Mouse (Mus musculus): ENCODE results near the gene Rem2. TPM values are rescaled to one million over a fixed set of nuclear protein-coding genes. Genes with fewer than 3 reads are reported as not detected.

Gene Rem2
- total and polyA plus RNA-seq, 2 experiments, result 0.10 TPM; not detected in 1

- Histone ChIP-seq H3K27ac (replicated peaks; ENCODE audit: insufficient read depth, low read depth, low read length) (no peak overlapping the region), H3K4me3 (ENCODE audit: insufficient read depth, low read depth, low read length) (no peak overlapping the region), H3K4me1 (ENCODE audit: control insufficient read depth, insufficient read depth, low read length) (no peaks in the 10 kb centered on the region), H3K27me3 (ENCODE audit: control insufficient read depth, insufficient read depth, low read length) (no peaks in the 10 kb centered on the region), H3K79me2 (ENCODE audit: control insufficient read depth, insufficient read depth, low read length) (no peaks in the 10 kb centered on the region), H3K36me3 (ENCODE audit: control insufficient read depth, insufficient read depth, low read length) (no peaks in the 10 kb centered on the region), H3K9ac (ENCODE audit: low read depth, low read length) (no peak overlapping the region)
- DNase-seq (ENCODE audit: extremely low read depth, low read depth, low spot score), result no peak
- WGBS, result 70% methylated on average over 2 of the region's 2 CpGs
- no peak for TF ChIP-seq CTCF (IDR thresholded peaks at IDR 0.05; ENCODE audit: low read depth, low read length)
- TF ChIP-seq POLR2A (IDR thresholded peaks at IDR 0.05; ENCODE audit: extremely low read depth, insufficient read depth, low read length), result no peak
These were observed 25.5 kb downstream of the Rem2 start for GRCm38 (mm10) chr14:54501365-54501764.

GRCm38 (mm10) chr14:54503092-54503491, 27.2 kb downstream of the Rem2 start:
- DNase-seq (ENCODE audit: extremely low read depth, low read depth, low spot score), result no peak
- H3K27me3 ChIP-seq (ENCODE audit: control insufficient read depth, insufficient read depth, low read length), result no peaks in the 10 kb centered on the region
- no peak for TF ChIP-seq POLR2A (IDR thresholded peaks at IDR 0.05; ENCODE audit: extremely low read depth, insufficient read depth, low read length)
- no peak for TF ChIP-seq CTCF (IDR thresholded peaks at IDR 0.05; ENCODE audit: low read depth, low read length)
- no peaks in the 10 kb centered on the region for H3K79me2 ChIP-seq (ENCODE audit: control insufficient read depth, insufficient read depth, low read length)
- peaks cover 8% of the 10 kb centered on the region for H3K36me3 ChIP-seq (ENCODE audit: control insufficient read depth, insufficient read depth, low read length)
- 82% methylated on average over 2 of the region's 2 CpGs for WGBS
- H3K9ac ChIP-seq (ENCODE audit: low read depth, low read length), result no peak overlapping the region
- H3K4me3 ChIP-seq (ENCODE audit: insufficient read depth, low read depth, low read length), result no peak overlapping the region
- no peaks in the 10 kb centered on the region for H3K4me1 ChIP-seq (ENCODE audit: control insufficient read depth, insufficient read depth, low read length)
- H3K27ac ChIP-seq (replicated peaks; ENCODE audit: insufficient read depth, low read depth, low read length), result no peak overlapping the region

GRCm38 (mm10) chr14:54509774-54510173, 33.9 kb downstream of the Rem2 start:
- no peaks in the 10 kb centered on the region for H3K4me1 ChIP-seq (ENCODE audit: control insufficient read depth, insufficient read depth, low read length)
- DNase-seq (ENCODE audit: extremely low read depth, low read depth, low spot score), result no peak
- TF ChIP-seq POLR2A (IDR thresholded peaks at IDR 0.05; ENCODE audit: extremely low read depth, insufficient read depth, low read length) (no peak), CTCF (IDR thresholded peaks at IDR 0.05; ENCODE audit: low read depth, low read length) (no peak)
- no peak overlapping the region for H3K27ac ChIP-seq (replicated peaks; ENCODE audit: insufficient read depth, low read depth, low read length)
- H3K4me3 ChIP-seq (ENCODE audit: insufficient read depth, low read depth, low read length), result no peak overlapping the region
- H3K79me2 ChIP-seq (ENCODE audit: control insufficient read depth, insufficient read depth, low read length), result no peaks in the 10 kb centered on the region
- H3K27me3 ChIP-seq (ENCODE audit: control insufficient read depth, insufficient read depth, low read length), result no peaks in the 10 kb centered on the region
- 94% methylated on average over 9 of the region's 9 CpGs for whole genome bisulfite sequencing
- H3K36me3 ChIP-seq (ENCODE audit: control insufficient read depth, insufficient read depth, low read length), result peaks cover 54% of the 10 kb centered on the region
- H3K9ac ChIP-seq (ENCODE audit: low read depth, low read length), result no peak overlapping the region

- H3K36me3 ChIP-seq (ENCODE audit: control insufficient read depth, insufficient read depth, low read length), result peaks cover 25% of the 10 kb centered on the region
- H3K4me1 ChIP-seq (ENCODE audit: control insufficient read depth, insufficient read depth, low read length), result peaks cover 7% of the 10 kb centered on the region
- TF ChIP-seq POLR2A (IDR thresholded peaks at IDR 0.05; ENCODE audit: extremely low read depth, insufficient read depth, low read length) (no peak), CTCF (IDR thresholded peaks at IDR 0.05; ENCODE audit: low read depth, low read length) (no peak)
- H3K9ac ChIP-seq (ENCODE audit: low read depth, low read length), result peak overlapping the region; percentile 78
- peak overlapping the region; percentile 80 for H3K4me3 ChIP-seq (ENCODE audit: insufficient read depth, low read depth, low read length)
- 1% methylated on average over 17 of the region's 17 CpGs for WGBS
- H3K27ac ChIP-seq (replicated peaks; ENCODE audit: insufficient read depth, low read depth, low read length), result peak overlapping the region; percentile 22
- no peaks in the 10 kb centered on the region for H3K27me3 ChIP-seq (ENCODE audit: control insufficient read depth, insufficient read depth, low read length)
- no peaks in the 10 kb centered on the region for H3K79me2 ChIP-seq (ENCODE audit: control insufficient read depth, insufficient read depth, low read length)
- peak; percentile 9 for DNase-seq (ENCODE audit: extremely low read depth, low read depth, low spot score)
These were observed 40.9 kb downstream of the Rem2 start for GRCm38 (mm10) chr14:54516710-54517310.

GRCm38 (mm10) chr14:54523600-54523999, 47.7 kb downstream of the Rem2 start:
- TF ChIP-seq CTCF (IDR thresholded peaks at IDR 0.05; ENCODE audit: low read depth, low read length) (peak; percentile 4; the same call in 1 of the 2 replicates), POLR2A (IDR thresholded peaks at IDR 0.05; ENCODE audit: extremely low read depth, insufficient read depth, low read length) (no peak)
- no peaks in the 10 kb centered on the region for H3K36me3 ChIP-seq (ENCODE audit: control insufficient read depth, insufficient read depth, low read length)
- no peak overlapping the region for H3K27ac ChIP-seq (replicated peaks; ENCODE audit: insufficient read depth, low read depth, low read length)
- DNase-seq (ENCODE audit: extremely low read depth, low read depth, low spot score), result no peak
- H3K79me2 ChIP-seq (ENCODE audit: control insufficient read depth, insufficient read depth, low read length), result no peaks in the 10 kb centered on the region
- no peaks in the 10 kb centered on the region; the same call in 1 of the 2 replicates for H3K4me1 ChIP-seq (ENCODE audit: control insufficient read depth, insufficient read depth, low read length)
- H3K9ac ChIP-seq (ENCODE audit: low read depth, low read length), result no peak overlapping the region
- no peaks in the 10 kb centered on the region for H3K27me3 ChIP-seq (ENCODE audit: control insufficient read depth, insufficient read depth, low read length)
- 41% methylated on average over 6 of the region's 6 CpGs for WGBS
- no peak overlapping the region for H3K4me3 ChIP-seq (ENCODE audit: insufficient read depth, low read depth, low read length)

- H3K27ac ChIP-seq (replicated peaks; ENCODE audit: insufficient read depth, low read depth, low read length), result no peak overlapping the region
- H3K4me3 ChIP-seq (ENCODE audit: insufficient read depth, low read depth, low read length), result no peak overlapping the region
- no peak overlapping the region for H3K9ac ChIP-seq (ENCODE audit: low read depth, low read length)
- whole genome bisulfite sequencing, result 5% methylated on average over 18 of the region's 18 CpGs
- no peak for DNase-seq (ENCODE audit: extremely low read depth, low read depth, low spot score)
- H3K27me3 ChIP-seq (ENCODE audit: control insufficient read depth, insufficient read depth, low read length), result no peaks in the 10 kb centered on the region
- H3K79me2 ChIP-seq (ENCODE audit: control insufficient read depth, insufficient read depth, low read length), result no peaks in the 10 kb centered on the region
- TF ChIP-seq CTCF (IDR thresholded peaks at IDR 0.05; ENCODE audit: low read depth, low read length) (no peak), POLR2A (IDR thresholded peaks at IDR 0.05; ENCODE audit: extremely low read depth, insufficient read depth, low read length) (no peak)
- no peaks in the 10 kb centered on the region for H3K36me3 ChIP-seq (ENCODE audit: control insufficient read depth, insufficient read depth, low read length)
- H3K4me1 ChIP-seq (ENCODE audit: control insufficient read depth, insufficient read depth, low read length), result no peaks in the 10 kb centered on the region; the same call in 1 of the 2 replicates
These were observed 51.5 kb downstream of the Rem2 start for GRCm38 (mm10) chr14:54527227-54528006.
